Mouse (Mus musculus) megakaryocyte, adult 5-6 weeks (primary cell): ENCODE data around the gene Obsl1. TPM values are rescaled to one million over a fixed set of nuclear protein-coding genes. Genes with fewer than 3 reads are reported as not detected.

Source experiments
- ATAC-seq: 2 replicates; pipeline ENCODE4 v1.8.0; 2016; ENCODE audit warnings: mild to moderate bottlenecking, inconsistent platforms; ENCODE audit not compliant: poor library complexity, severe bottlenecking
- total RNA-seq, 2 experiments: library from RNA; stranded (forward) in 1 of 2; stranded (reverse) in 1 of 2; fragments of 153-499, 151-499 nt in 1 of 2; fragments of 221-1000, 200-1000 nt in 1 of 2; gene quantifications; 2 replicates each; pipeline versions ENCODE4 v1.2.3 to v1.2.4; 2015 to 2017

Gene Obsl1
- total RNA-seq, 2 experiments from 2014 or later, result not detected

GRCm38 (mm10) chr1:75438782-75439181, 67.5 kb downstream of the Obsl1 start:
- ATAC-seq, result no peak

DNA sequence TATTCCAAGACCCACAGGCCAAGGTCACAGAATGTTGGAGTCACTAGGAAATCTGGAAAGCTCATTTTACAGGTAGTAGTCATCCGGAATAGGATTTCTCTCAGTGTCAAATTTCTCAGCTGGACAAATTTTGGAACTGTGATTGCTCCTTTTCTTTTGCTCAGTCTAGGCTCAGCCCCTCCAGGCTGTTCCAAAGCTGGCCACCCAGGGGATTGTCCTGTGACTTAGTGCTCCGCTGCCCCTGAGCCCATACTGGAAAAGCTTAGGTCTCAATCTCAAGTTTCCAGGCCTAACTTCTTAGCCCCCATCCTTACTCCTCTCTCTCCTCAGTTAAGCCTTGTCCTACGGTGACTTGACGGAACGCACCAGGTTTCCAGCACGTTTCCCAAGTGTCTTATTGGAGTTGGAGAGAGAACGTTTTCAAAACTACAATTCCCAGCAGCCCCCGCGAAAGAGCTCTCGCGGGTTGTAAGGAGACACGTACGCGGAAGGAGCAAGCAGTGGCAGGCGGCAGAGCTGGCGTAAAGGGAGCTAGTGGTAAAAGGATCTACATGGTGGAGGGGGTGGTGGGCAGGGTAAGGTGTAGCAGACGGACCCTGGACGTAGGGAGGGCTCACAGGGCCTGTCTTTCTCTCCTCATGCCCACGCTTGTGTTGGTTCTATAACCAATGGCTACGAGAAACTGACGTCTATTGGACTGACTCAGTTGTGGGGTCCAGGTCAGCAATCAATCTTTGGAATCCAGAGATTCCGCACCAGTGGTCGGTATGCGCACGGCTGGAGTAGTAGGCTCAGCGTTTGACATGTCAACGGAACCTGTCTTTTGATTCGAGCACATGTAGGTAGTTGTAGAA, 70.5 kb downstream of the Obsl1 start, which contains the start of gene Gmppa:
Gmppa (plus strand) TSS at position 456 of the 854 bp plus-strand sequence.
- ATAC-seq, result peak; percentile 96

Other genes starting within 250 kb of the Obsl1 start
- not detected in 2 replicates for gene Ptprn, start 241.9 kb downstream of the Obsl1 start, total RNA-seq (2015)
- not detected in 2 replicates for gene Ptprn, start 241.9 kb downstream of the Obsl1 start, total RNA-seq (2017)
- gene Resp18, start 228.0 kb downstream of the Obsl1 start, total RNA-seq (2015), result not detected in 2 replicates
- gene Resp18, start 228.0 kb downstream of the Obsl1 start, total RNA-seq (2017), result not detected in 2 replicates
- gene Dnpep, start 188.5 kb downstream of the Obsl1 start, total RNA-seq (2015), result 26.2 and 32.0 TPM in 2 replicates
- 31.1 and 35.9 TPM in 2 replicates for gene Dnpep, start 188.5 kb downstream of the Obsl1 start, total RNA-seq (2017)
- not detected in 2 replicates for gene Des, start 146.1 kb downstream of the Obsl1 start, total RNA-seq (2015)
- gene Des, start 146.1 kb downstream of the Obsl1 start, total RNA-seq (2017), result not detected in 2 replicates
- gene Speg, start 131.2 kb downstream of the Obsl1 start, total RNA-seq (2015), result not detected in 2 replicates
- 0.11 TPM in 1 of 2 replicates, not detected in the other for gene Speg, start 131.2 kb downstream of the Obsl1 start, total RNA-seq (2017)
- gene Gmppa, start 70.5 kb downstream of the Obsl1 start, total RNA-seq (2015), result 71.8 and 79.4 TPM in 2 replicates
- 56.5 and 58.9 TPM in 2 replicates for gene Gmppa, start 70.5 kb downstream of the Obsl1 start, total RNA-seq (2017)
- not detected in 2 replicates for gene Asic4, start 56.0 kb downstream of the Obsl1 start, total RNA-seq (2015)
- not detected in 2 replicates for gene Asic4, start 56.0 kb downstream of the Obsl1 start, total RNA-seq (2017)
- 0.50 and 0.69 TPM in 2 replicates for gene Chpf, start 27.1 kb downstream of the Obsl1 start, total RNA-seq (2015)
- 0.37 and 0.41 TPM in 2 replicates for gene Chpf, start 27.1 kb downstream of the Obsl1 start, total RNA-seq (2017)
- gene Tmem198, start 26.9 kb downstream of the Obsl1 start, total RNA-seq (2015), result 0.11 TPM in 1 of 2 replicates, not detected in the other
- gene Tmem198, start 26.9 kb downstream of the Obsl1 start, total RNA-seq (2017), result 0.15 TPM in 1 of 2 replicates, not detected in the other
- gene Inha, start 625 bp upstream of the Obsl1 start, total RNA-seq (2015), result not detected in 2 replicates
- gene Inha, start 625 bp upstream of the Obsl1 start, total RNA-seq (2017), result not detected in 2 replicates
- gene Stk11ip, start 15.1 kb upstream of the Obsl1 start, total RNA-seq (2015), result 9.5 and 10.7 TPM in 2 replicates
- gene Stk11ip, start 15.1 kb upstream of the Obsl1 start, total RNA-seq (2017), result 17.2 and 20.5 TPM in 2 replicates
- gene Slc4a3, start 39.8 kb upstream of the Obsl1 start, total RNA-seq (2015), result 0.05 TPM in 1 of 2 replicates, not detected in the other
- gene Slc4a3, start 39.8 kb upstream of the Obsl1 start, total RNA-seq (2017), result not detected in 2 replicates